Mouse (Mus musculus): Measurements from ENCODE around the gene Gm12216. TPM values are rescaled to one million over a fixed set of nuclear protein-coding genes. Genes with fewer than 3 reads are reported as not detected.

Gene Gm12216
- total RNA-seq, 1 experiment = 0.27 TPM

GRCm38 (mm10) chr11:53792986-53793385, 66.1 kb downstream of the Gm12216 start:
- in situ Hi-C loops (cut with MboI; ENCODE audit: low sequenced_read_pairs in 2 of 2, unreplicated experiment in 2 of 2) = no loop called here
- Histone ChIP-seq H3K4me1 (ENCODE audit: control insufficient read depth in 2 of 2, insufficient read depth in 2 of 2, low read length in 2 of 2, poor library complexity in 1 of 2) (peaks cover 11 to 43% of the 10 kb centered on the region in 2 experiments), H3K9me3 (ENCODE audit: control insufficient read depth, insufficient read depth, low read depth, low read length) (no peaks in the 10 kb centered on the region), H3K36me3 (ENCODE audit: control insufficient read depth, insufficient read depth, low read length, poor library complexity, severe bottlenecking) (no peaks in the 10 kb centered on the region), H3K9ac (ENCODE audit: insufficient read depth, low read depth, low read length, poor library complexity, severe bottlenecking) (no peak overlapping the region), H3K4me3 (ENCODE audit: insufficient read depth in 1 of 2, low read depth in 1 of 2, low read length in 2 of 2, poor library complexity in 1 of 2, severe bottlenecking in 1 of 2) (no peak overlapping the region), H3K27ac (ENCODE audit: insufficient read depth, low read depth, low read length, poor library complexity, severe bottlenecking) (no peak overlapping the region)
- TF ChIP-seq MAFK (IDR thresholded peaks at IDR 0.05; ENCODE audit: insufficient read depth, low read depth, low read length) (no peak), CHD2 (IDR thresholded peaks at IDR 0.05; ENCODE audit: low read depth, low read length) (no peak), HCFC1 (IDR thresholded peaks at IDR 0.05; ENCODE audit: borderline replicate concordance, insufficient read depth, low read length) (no peak), ZNF384 (IDR thresholded peaks at IDR 0.05; ENCODE audit: low read depth, low read length) (no peak), ZC3H11A (IDR thresholded peaks at IDR 0.05; ENCODE audit: borderline replicate concordance, low read depth, low read length) (no peak)
- DNase-seq (ENCODE audit: low read depth, low spot score) = no peak

- no peak for DNase-seq (ENCODE audit: low read depth, low spot score)
- Histone ChIP-seq H3K4me1 (ENCODE audit: control insufficient read depth in 2 of 2, insufficient read depth in 2 of 2, low read length in 2 of 2, poor library complexity in 1 of 2) (peaks cover 4 to 30% of the 10 kb centered on the region in 2 experiments; a peak in 2 of 4 replicates), H3K36me3 (ENCODE audit: control insufficient read depth, insufficient read depth, low read length, poor library complexity, severe bottlenecking) (no peaks in the 10 kb centered on the region), H3K27ac (ENCODE audit: insufficient read depth, low read depth, low read length, poor library complexity, severe bottlenecking) (0 out of 2 replicates have a peak overlapping the region, but pooled peaks have one; percentile 40), H3K9ac (ENCODE audit: insufficient read depth, low read depth, low read length, poor library complexity, severe bottlenecking) (no peak overlapping the region), H3K4me3 (ENCODE audit: insufficient read depth in 1 of 2, low read depth in 1 of 2, low read length in 2 of 2, poor library complexity in 1 of 2, severe bottlenecking in 1 of 2) (no peak overlapping the region), H3K9me3 (ENCODE audit: control insufficient read depth, insufficient read depth, low read depth, low read length) (no peaks in the 10 kb centered on the region)
- in situ Hi-C loops (cut with MboI; ENCODE audit: low sequenced_read_pairs in 2 of 2, unreplicated experiment in 2 of 2) = no loop called here
- TF ChIP-seq MAFK (IDR thresholded peaks at IDR 0.05; ENCODE audit: insufficient read depth, low read depth, low read length) (0 out of 2 replicates have a peak, but pooled peaks have one; percentile 22), CHD2 (IDR thresholded peaks at IDR 0.05; ENCODE audit: low read depth, low read length) (no peak)
Measured at GRCm38 (mm10) chr11:53789277-53789676, 69.8 kb downstream of the Gm12216 start.

- Histone ChIP-seq H3K4me3 (ENCODE audit: insufficient read depth in 1 of 2, low read depth in 1 of 2, low read length in 2 of 2, poor library complexity in 1 of 2, severe bottlenecking in 1 of 2) (no peak overlapping the region), H3K27ac (ENCODE audit: insufficient read depth, low read depth, low read length, poor library complexity, severe bottlenecking) (peak overlapping the region; percentile 9), H3K9ac (ENCODE audit: insufficient read depth, low read depth, low read length, poor library complexity, severe bottlenecking) (0 out of 2 replicates have a peak overlapping the region, but pooled peaks have one; percentile 14), H3K4me1 (ENCODE audit: control insufficient read depth in 2 of 2, insufficient read depth in 2 of 2, low read length in 2 of 2, poor library complexity in 1 of 2) (peaks cover 4 to 34% of the 10 kb centered on the region in 2 experiments), H3K36me3 (ENCODE audit: control insufficient read depth, insufficient read depth, low read length, poor library complexity, severe bottlenecking) (no peaks in the 10 kb centered on the region), H3K9me3 (ENCODE audit: control insufficient read depth, insufficient read depth, low read depth, low read length) (no peaks in the 10 kb centered on the region)
- in situ Hi-C loops (cut with MboI; ENCODE audit: low sequenced_read_pairs in 2 of 2, unreplicated experiment in 2 of 2) = no loop called here
- TF ChIP-seq MAFK (IDR thresholded peaks at IDR 0.05; ENCODE audit: insufficient read depth, low read depth, low read length) (no peak), HCFC1 (IDR thresholded peaks at IDR 0.05; ENCODE audit: borderline replicate concordance, insufficient read depth, low read length) (no peak), ZNF384 (IDR thresholded peaks at IDR 0.05; ENCODE audit: low read depth, low read length) (no peak), CHD2 (IDR thresholded peaks at IDR 0.05; ENCODE audit: low read depth, low read length) (no peak), ZC3H11A (IDR thresholded peaks at IDR 0.05; ENCODE audit: borderline replicate concordance, low read depth, low read length) (no peak)
- DNase-seq (ENCODE audit: low read depth, low spot score) = no peak
Measured at GRCm38 (mm10) chr11:53788196-53788595, 70.9 kb downstream of the Gm12216 start.

GRCm38 (mm10) chr11:53786058-53787031, 72.7 kb downstream of the Gm12216 start:
- in situ Hi-C loops (cut with MboI; ENCODE audit: low sequenced_read_pairs in 2 of 2, unreplicated experiment in 2 of 2) = no loop called here
- no peak overlapping the region for H3K4me3 ChIP-seq (ENCODE audit: insufficient read depth in 1 of 2, low read depth in 1 of 2, low read length in 2 of 2, poor library complexity in 1 of 2, severe bottlenecking in 1 of 2)
- TF ChIP-seq MAFK (IDR thresholded peaks at IDR 0.05; ENCODE audit: insufficient read depth, low read depth, low read length) (no peak), HCFC1 (IDR thresholded peaks at IDR 0.05; ENCODE audit: borderline replicate concordance, insufficient read depth, low read length) (no peak), CHD2 (IDR thresholded peaks at IDR 0.05; ENCODE audit: low read depth, low read length) (no peak), ZC3H11A (IDR thresholded peaks at IDR 0.05; ENCODE audit: borderline replicate concordance, low read depth, low read length) (no peak)
- no peak overlapping the region for H3K27ac ChIP-seq (ENCODE audit: insufficient read depth, low read depth, low read length, poor library complexity, severe bottlenecking)
- peaks cover 7 to 44% of the 10 kb centered on the region in 2 experiments for H3K4me1 ChIP-seq (ENCODE audit: control insufficient read depth in 2 of 2, insufficient read depth in 2 of 2, low read length in 2 of 2, poor library complexity in 1 of 2)
- no peak overlapping the region for H3K9ac ChIP-seq (ENCODE audit: insufficient read depth, low read depth, low read length, poor library complexity, severe bottlenecking)
- no peaks in the 10 kb centered on the region for H3K36me3 ChIP-seq (ENCODE audit: control insufficient read depth, insufficient read depth, low read length, poor library complexity, severe bottlenecking)
- H3K9me3 ChIP-seq (ENCODE audit: control insufficient read depth, insufficient read depth, low read depth, low read length) = no peaks in the 10 kb centered on the region
- no peak for DNase-seq (ENCODE audit: low read depth, low spot score)

All from ES-E14 (cell line).